ENCODE assay signal across 9 mouse cellular contexts in the genomic region with DNA sequence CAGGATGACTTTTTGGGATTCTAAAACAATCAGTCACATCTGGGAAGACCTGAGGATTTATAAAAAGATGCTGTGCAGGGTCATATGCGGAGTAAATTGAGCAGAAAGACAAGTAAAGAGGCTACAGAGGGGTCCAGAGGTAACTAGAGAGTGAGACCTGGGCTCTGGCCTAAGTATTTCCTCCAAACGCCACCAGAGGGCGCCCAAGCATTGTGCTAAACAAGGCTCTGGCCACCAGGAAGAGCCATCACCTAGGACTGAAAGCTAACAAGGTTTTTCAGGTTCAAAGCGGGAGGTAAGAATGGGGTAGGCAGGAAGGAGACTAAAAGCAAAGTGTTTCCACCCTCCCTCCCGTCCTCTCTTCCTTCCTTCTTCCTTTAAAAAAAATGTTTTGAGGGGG. TPM values are rescaled to one million over a fixed set of nuclear protein-coding genes. Genes with fewer than 3 reads are reported as not detected.
DNase-seq lines count a peak whose midpoint lies in the region; ATAC-seq and TF ChIP-seq lines count a peak whose summit lies in the region.
"Had no signal": no experiment of that assay in that cellular context is flagged by ENCODE, and none has a peak within 500 bp of the region (broad histone marks: within the 10 kb centered on the region; RNA-seq: fewer than 3 reads in every experiment).

No protein-coding gene starts in this region.

- no peak for ATAC-seq in neural tube, embryonic 11.5 days (ENCODE audit: insufficient read depth, low FRiP score, low TSS enrichment)
- peak; percentile 65; the same call in 1 of the 2 replicates for ATAC-seq in stomach, embryonic 16.5 days (ENCODE audit: insufficient read depth, low FRiP score)

- H3K4me1 ChIP-seq in liver, adult 2 months (ENCODE audit: control insufficient read depth, insufficient read depth, low read length): no peaks in the 10 kb centered on the region
- no peaks in the 10 kb centered on the region; the same call in 1 of the 2 replicates for H3K4me1 ChIP-seq in neural tube, embryonic 11.5 days (ENCODE audit: control insufficient read depth, insufficient read depth, low read length)
- H3K4me1 ChIP-seq in stomach, embryonic 16.5 days (ENCODE audit: control insufficient read depth, insufficient read depth, low read length): no peaks in the 10 kb centered on the region

- H3K9ac ChIP-seq in liver, adult 2 months (ENCODE audit: low read depth, low read length): no peak overlapping the region
- H3K9ac ChIP-seq in neural tube, embryonic 11.5 days (ENCODE audit: low read length): no peak overlapping the region
- no peak overlapping the region for H3K9ac ChIP-seq in stomach, embryonic 16.5 days (ENCODE audit: low read length)
- H3K9ac ChIP-seq: embryonic facial prominence, embryonic 15.5 days had no signal

- H3K27me3 ChIP-seq in liver, adult 2 months (ENCODE audit: control insufficient read depth, insufficient read depth, low read length): no peaks in the 10 kb centered on the region
- no peaks in the 10 kb centered on the region for H3K27me3 ChIP-seq in neural tube, embryonic 11.5 days (ENCODE audit: control insufficient read depth, insufficient read depth, low read length)
- no peaks in the 10 kb centered on the region for H3K27me3 ChIP-seq in stomach, embryonic 16.5 days (ENCODE audit: control insufficient read depth, insufficient read depth, low read length)
- H3K27me3 ChIP-seq: embryonic facial prominence, embryonic 15.5 days had no signal

- no peaks in the 10 kb centered on the region for H3K79me2 ChIP-seq in liver, adult 2 months (ENCODE audit: control insufficient read depth, insufficient read depth, low read length)

- no peak for TF ChIP-seq POLR2A in liver, adult 2 months (IDR thresholded peaks at IDR 0.05; ENCODE audit: extremely low read depth, insufficient read depth, low read length)

- intact Hi-C loops in gastrocnemius, postnatal 36 days (cut with DNase I): loop anchor here (2.0 kb wide), 3 partner anchors 45 to 97 kb away; no protein-coding TSS in a partner anchor

- H3K9me3 ChIP-seq in neural tube, embryonic 11.5 days (ENCODE audit: control insufficient read depth, low read length): no peaks in the 10 kb centered on the region
- no peaks in the 10 kb centered on the region for H3K9me3 ChIP-seq in stomach, embryonic 16.5 days (replicated peaks; ENCODE audit: control insufficient read depth, low read length)
- H3K9me3 ChIP-seq: embryonic facial prominence, embryonic 15.5 days had no signal

- H3K4me2 ChIP-seq in neural tube, embryonic 11.5 days (ENCODE audit: low read depth): no peak overlapping the region
- H3K4me2 ChIP-seq in stomach, embryonic 16.5 days (ENCODE audit: low read depth, low read length): no peak overlapping the region
- H3K4me2 ChIP-seq: embryonic facial prominence, embryonic 15.5 days had no signal

- no peak overlapping the region for H3K4me3 ChIP-seq in liver, adult 2 months (ENCODE audit: insufficient read depth, low read depth, low read length)
- H3K4me3 ChIP-seq in neural tube, embryonic 11.5 days (ENCODE audit: low read depth, low read length): no peak overlapping the region
- no peak overlapping the region for H3K4me3 ChIP-seq in stomach, embryonic 16.5 days (replicated peaks; ENCODE audit: low read length)
- H3K4me3 ChIP-seq: embryonic facial prominence, embryonic 15.5 days had no signal

- no peak overlapping the region for H3K27ac ChIP-seq in liver, adult 2 months (replicated peaks; ENCODE audit: insufficient read depth, low read depth, low read length)
- H3K27ac ChIP-seq in neural tube, embryonic 11.5 days (ENCODE audit: low read depth, low read length): no peak overlapping the region
- no peak overlapping the region for H3K27ac ChIP-seq in stomach, embryonic 16.5 days (ENCODE audit: low read length)
- H3K27ac ChIP-seq: embryonic facial prominence, embryonic 15.5 days had no signal

- no peaks in the 10 kb centered on the region for H3K36me3 ChIP-seq in liver, adult 2 months (ENCODE audit: control insufficient read depth, insufficient read depth, low read length)
- no peaks in the 10 kb centered on the region for H3K36me3 ChIP-seq in neural tube, embryonic 11.5 days (ENCODE audit: control insufficient read depth, insufficient read depth, low read length)
- H3K36me3 ChIP-seq in stomach, embryonic 16.5 days (ENCODE audit: control insufficient read depth, insufficient read depth, low read length): no peaks in the 10 kb centered on the region
- H3K36me3 ChIP-seq: embryonic facial prominence, embryonic 15.5 days had no signal

- 5% methylated on average over 5 of the region's 5 CpGs for WGBS in liver, adult 2 months
- WGBS in neural tube, embryonic 11.5 days: 1% methylated on average over 5 of the region's 5 CpGs
- WGBS in stomach, embryonic 16.5 days: 4% methylated on average over 5 of the region's 5 CpGs

- TF ChIP-seq CTCF in liver, adult 2 months (IDR thresholded peaks at IDR 0.05; ENCODE audit: low read depth, low read length): peak; percentile 91

- DNase-seq in B cell, adult 2 months: peak; percentile 93
- DNase-seq in adrenal gland, adult 2 months: peak; percentile 77
- peak; percentile 84 for DNase-seq in embryo, embryonic 10 days (ENCODE audit: low spot score)
- peak; percentile 69 to 70 for DNase-seq in gastrocnemius, postnatal 36 days
- DNase-seq in kidney, adult 11 months: peak; percentile 41
- peak; percentile 39 for DNase-seq in liver, adult 2 months (ENCODE audit: extremely low read depth, low read depth, low spot score)
- DNase-seq in neural tube, embryonic 11.5 days (ENCODE audit: low spot score): peak; percentile 85

RNA-seq across cellular contexts. Expression of gene Spock2, which starts 42.1 kb away (rescaled TPM):
- total RNA-seq in adrenal gland, adult 2 months (2021): 10 to 100 TPM; 34.8 to 59.0 TPM
- 21.8 and 22.9 TPM in 2 replicates for polyA plus RNA-seq in adrenal gland, adult 2 months (2012; rRNA removed)
- total RNA-seq in gastrocnemius, postnatal 36 days (2021): 1 to 10 TPM; 4.9 to 5.8 TPM
- 0.18 and 0.40 TPM in 2 replicates for total RNA-seq in liver, adult 2 months (2014; rRNA removed)
- 0.34 and 0.40 TPM in 2 replicates for polyA plus RNA-seq in liver, adult 2 months (2012; rRNA removed)
- 35.3 and 40.1 TPM in 2 replicates for polyA plus RNA-seq in neural tube, embryonic 11.5 days (2014; fragmentation: Nextera tagmentation; extraction: Ambion mirVana)
- polyA plus RNA-seq in stomach, embryonic 16.5 days (2015; fragmentation: Nextera tagmentation; extraction: Ambion mirVana): 6.3 and 6.6 TPM in 2 replicates

Comparison
In these comparisons a context has a peak if more than half of its experiments do, and no peak if none do; other contexts are left out.
1. DNase-seq: peak in every context shown above with its lines; median percentile 93 in B cell, adult 2 months; 85 in neural tube, embryonic 11.5 days; 84 in embryo, embryonic 10 days; 77 in adrenal gland, adult 2 months; 70 in gastrocnemius, postnatal 36 days; 41 in kidney, adult 11 months; 39 in liver, adult 2 months.